Mouse (Mus musculus) left cerebral cortex, postnatal 10 days (tissue): ENCODE data around the gene Gm47959. TPM values are rescaled to one million over a fixed set of nuclear protein-coding genes. Genes with fewer than 3 reads are reported as not detected.
A peak's percentile ranks its signal among the peaks of the same experiment; 100 is the strongest.
"Not testable (repeated sequence)": the region's sequence is repeated elsewhere in the genome, so short reads cannot be mapped to it uniquely, and the experiment has no call there.

Source experiments
- DNase-seq, 2 experiments: peaks; one replicate each; pipeline ENCODE4 v3.0.0; 2021 to 2022; ENCODE audit warnings: low spot score in 2 of 2, mixed read lengths in 1 of 2; ENCODE audit errors: extremely low spot score in 1 of 2
- intact Hi-C: fragments of 180-260 bp; cut with DNase I; formaldehyde crosslinking; loops from one replicate; pipeline ENCODE4 v1.15.1; 2025
- total RNA-seq, 2 experiments: library from RNA; stranded (reverse); gene quantifications; 2 replicates each; pipeline ENCODE4 v1.2.3; 2021

Gm47959 gene
- not detected for total RNA-seq

- DNase-seq, intact Hi-C loops: not testable (repeated sequence)
Measured at GRCm38 (mm10) chr1:83000306-83000705, at the start of gene Gm47959. Gene Gm47959 (plus strand): TSS chr1:83000548.

GRCm38 (mm10) chr1:82955913-82956312, 44.4 kb upstream of the Gm47959 start, which contains the start of gene Gm7544:
Gene Gm7544 (minus strand): TSS chr1:82956013.
- DNase-seq, intact Hi-C loops: not testable (repeated sequence)

GRCm38 (mm10) chr1:82959870-82960385, 40.4 kb upstream of the Gm47959 start, which contains the start of gene Gm47955:
Gene Gm47955 (plus strand): TSS chr1:82960286.
- no peak for DNase-seq
- intact Hi-C loops = no loop called here

GRCm38 (mm10) chr1:82966413-82966812, 33.9 kb upstream of the Gm47959 start:
- intact Hi-C loops = no loop called here
- no peak for DNase-seq

- intact Hi-C loops = no loop called here
- DNase-seq = no peak
Measured at GRCm38 (mm10) chr1:82972046-82972445, 28.3 kb upstream of the Gm47959 start.

GRCm38 (mm10) chr1:82973244-82973643, 27.1 kb upstream of the Gm47959 start:
- no peak for DNase-seq
- intact Hi-C loops = no loop called here

GRCm38 (mm10) chr1:82973901-82974300, 26.4 kb upstream of the Gm47959 start:
- intact Hi-C loops = no loop called here
- DNase-seq = peak in 1 of 2 experiments; percentile 54

GRCm38 (mm10) chr1:82974342-82974741, 26.0 kb upstream of the Gm47959 start:
- DNase-seq = peak in 1 of 2 experiments; percentile 75
- intact Hi-C loops = no loop called here

GRCm38 (mm10) chr1:82975750-82976149, 24.6 kb upstream of the Gm47959 start:
- DNase-seq = peak in 1 of 2 experiments; percentile 36
- intact Hi-C loops = no loop called here

GRCm38 (mm10) chr1:82977840-82978239, 22.5 kb upstream of the Gm47959 start:
- no peak for DNase-seq
- intact Hi-C loops = no loop called here

- intact Hi-C loops = loop anchor here (10.0 kb wide), 1 partner anchor 432 kb away; no protein-coding TSS in a partner anchor
- no peak for DNase-seq
Measured at GRCm38 (mm10) chr1:82986738-82987137, 13.6 kb upstream of the Gm47959 start.

GRCm38 (mm10) chr1:82987530-82988198, 12.7 kb upstream of the Gm47959 start:
- intact Hi-C loops = loop anchor here (2.0 to 10.0 kb wide), 2 partner anchors 201 to 433 kb away; no protein-coding TSS in a partner anchor
- DNase-seq = peak in 1 of 2 experiments; percentile 75

GRCm38 (mm10) chr1:82991062-82991461, 9.3 kb upstream of the Gm47959 start:
- DNase-seq = no peak
- intact Hi-C loops = no loop called here

GRCm38 (mm10) chr1:82991596-82991995, 8.8 kb upstream of the Gm47959 start:
- DNase-seq = no peak
- intact Hi-C loops = no loop called here

- intact Hi-C loops = no loop called here
- no peak for DNase-seq
Measured at GRCm38 (mm10) chr1:82992093-82992492, 8.3 kb upstream of the Gm47959 start.

- intact Hi-C loops = no loop called here
- no peak for DNase-seq
Measured at GRCm38 (mm10) chr1:82993947-82994346, 6.4 kb upstream of the Gm47959 start.

- no peak for DNase-seq
- intact Hi-C loops = no loop called here
Measured at GRCm38 (mm10) chr1:83006218-83007179, 6.2 kb downstream of the Gm47959 start.

GRCm38 (mm10) chr1:83007471-83007870, 7.1 kb downstream of the Gm47959 start:
- intact Hi-C loops = no loop called here

GRCm38 (mm10) chr1:83014477-83014876, 14.1 kb downstream of the Gm47959 start:
- DNase-seq = no peak
- intact Hi-C loops = no loop called here

More at GRCm38 (mm10) chr1:83007471-83007870, 7.1 kb downstream of the Gm47959 start:
- no peak for DNase-seq
